Mouse (Mus musculus): ENCODE data around the gene Purb. TPM values are rescaled to one million over a fixed set of nuclear protein-coding genes. Genes with fewer than 3 reads are reported as not detected.

Gene Purb
- polyA plus RNA-seq, 1 experiment from 2014 or later: 17.9 TPM

DNA sequence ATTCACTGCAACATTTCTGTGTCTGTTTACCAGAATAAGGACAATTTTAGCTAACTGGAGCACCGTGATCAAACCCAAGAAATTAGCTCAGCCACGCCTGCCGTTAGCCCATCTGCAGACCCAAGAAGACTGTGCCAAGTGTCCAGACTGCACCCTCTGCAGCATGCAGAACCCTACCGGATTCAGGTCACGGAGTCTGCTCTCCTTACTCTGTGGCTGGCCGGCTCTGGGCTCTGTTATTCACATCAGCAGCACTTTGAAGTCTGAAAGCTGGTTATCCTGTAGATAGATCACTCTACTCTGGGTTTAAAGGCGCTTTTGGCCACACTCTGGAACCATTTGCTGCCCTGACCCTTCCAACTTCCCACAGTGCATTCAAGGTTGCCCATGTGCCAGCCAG, 4.5 kb upstream of the Purb start:
- H3K9ac ChIP-seq (ENCODE audit: low read depth, low read length): no peak overlapping the region
- 70% methylated on average over 7 of the region's 7 CpGs for WGBS
- H3K27ac ChIP-seq (ENCODE audit: low read depth, low read length): no peak overlapping the region

DNA sequence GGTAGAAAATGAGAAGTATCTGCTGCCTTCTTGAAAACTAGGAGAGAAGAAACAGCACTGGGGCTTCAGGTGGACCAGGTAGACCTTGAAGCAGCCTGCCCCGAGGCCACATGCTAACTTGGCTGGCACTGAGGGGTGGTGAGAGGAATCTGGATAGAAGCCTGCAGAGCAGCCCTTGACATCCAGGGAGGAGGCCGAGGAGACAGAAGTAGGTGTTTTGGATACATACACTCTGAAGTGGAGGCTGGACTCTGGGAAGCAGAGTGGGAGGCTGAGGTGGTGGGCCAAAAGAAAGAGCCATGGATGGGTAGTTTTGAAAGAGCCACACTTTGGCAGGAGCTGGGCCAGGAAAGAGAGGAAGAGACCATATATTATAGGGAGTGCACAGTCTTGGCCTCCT, 3.5 kb upstream of the Purb start:
- H3K27ac ChIP-seq (ENCODE audit: low read depth, low read length): no peak overlapping the region
- no peaks in the 10 kb centered on the region for H3K9me3 ChIP-seq (ENCODE audit: control insufficient read depth, low read length)
- H3K36me3 ChIP-seq (ENCODE audit: control insufficient read depth, insufficient read depth, low read length): no peaks in the 10 kb centered on the region
- no peak overlapping the region for H3K9ac ChIP-seq (ENCODE audit: low read depth, low read length)
- H3K4me2 ChIP-seq (replicated peaks; ENCODE audit: low read depth, low read length): no peak overlapping the region
- no peak overlapping the region for H3K4me3 ChIP-seq (ENCODE audit: low read depth, low read length)
- H3K4me1 ChIP-seq (replicated peaks; ENCODE audit: control insufficient read depth, insufficient read depth, low read length): peaks cover 1% of the 10 kb centered on the region
- DNase-seq (ENCODE audit: low spot score) (no peak), ATAC-seq (ENCODE audit: low FRiP score) (no peak)
- 65% methylated on average over 2 of the region's 2 CpGs for WGBS
- H3K27me3 ChIP-seq (ENCODE audit: control insufficient read depth, insufficient read depth, low read length): no peaks in the 10 kb centered on the region

More for the DNA sequence above, 4.5 kb upstream of the Purb start:
- Histone ChIP-seq H3K4me3 (ENCODE audit: low read depth, low read length) (no peak overlapping the region), H3K4me1 (replicated peaks; ENCODE audit: control insufficient read depth, insufficient read depth, low read length) (no peaks in the 10 kb centered on the region), H3K9me3 (ENCODE audit: control insufficient read depth, low read length) (no peaks in the 10 kb centered on the region), H3K36me3 (ENCODE audit: control insufficient read depth, insufficient read depth, low read length) (no peaks in the 10 kb centered on the region), H3K4me2 (replicated peaks; ENCODE audit: low read depth, low read length) (no peak overlapping the region), H3K27me3 (ENCODE audit: control insufficient read depth, insufficient read depth, low read length) (no peaks in the 10 kb centered on the region)
- ATAC-seq (ENCODE audit: low FRiP score): no peak
- no peak for DNase-seq (ENCODE audit: low spot score)

GRCm38 (mm10) chr11:6477350-6477749, 1.6 kb upstream of the Purb start:
- 94% methylated on average over 1 of the region's 1 CpGs for WGBS
- no peak for DNase-seq (ENCODE audit: low spot score)
- no peak overlapping the region for H3K27ac ChIP-seq (ENCODE audit: low read depth, low read length)
- ATAC-seq (ENCODE audit: low FRiP score): no peak
- no peaks in the 10 kb centered on the region for H3K36me3 ChIP-seq (ENCODE audit: control insufficient read depth, insufficient read depth, low read length)
- H3K27me3 ChIP-seq (ENCODE audit: control insufficient read depth, insufficient read depth, low read length): no peaks in the 10 kb centered on the region
- H3K9me3 ChIP-seq (ENCODE audit: control insufficient read depth, low read length): no peaks in the 10 kb centered on the region
- no peak overlapping the region for H3K4me3 ChIP-seq (ENCODE audit: low read depth, low read length)
- peaks cover 5% of the 10 kb centered on the region for H3K4me1 ChIP-seq (replicated peaks; ENCODE audit: control insufficient read depth, insufficient read depth, low read length)
- H3K4me2 ChIP-seq (replicated peaks; ENCODE audit: low read depth, low read length): no peak overlapping the region
- H3K9ac ChIP-seq (ENCODE audit: low read depth, low read length): no peak overlapping the region

DNA sequence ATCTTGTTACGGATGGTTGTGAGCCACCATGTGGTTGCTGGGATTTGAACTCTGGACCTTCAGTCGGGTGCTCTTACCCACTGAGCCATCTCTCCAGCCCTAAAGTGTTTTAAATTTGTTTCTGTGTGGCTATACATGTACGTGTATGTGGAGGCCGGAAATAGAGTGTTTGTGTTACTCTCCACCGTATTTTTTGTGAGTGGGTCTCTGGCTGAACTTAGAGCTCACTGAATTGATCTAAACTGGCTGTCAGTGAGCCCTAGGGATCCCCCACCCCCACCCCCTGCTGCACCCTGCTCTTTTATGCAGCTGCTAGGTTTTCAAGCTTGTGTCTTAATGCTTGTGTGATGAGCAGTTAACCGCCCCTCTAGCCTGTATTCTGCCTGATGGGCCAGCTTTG, 1.2 kb upstream of the Purb start:
- Histone ChIP-seq H3K4me1 (replicated peaks; ENCODE audit: control insufficient read depth, insufficient read depth, low read length) (peaks cover 7% of the 10 kb centered on the region), H3K27me3 (ENCODE audit: control insufficient read depth, insufficient read depth, low read length) (no peaks in the 10 kb centered on the region), H3K9ac (ENCODE audit: low read depth, low read length) (no peak overlapping the region), H3K36me3 (ENCODE audit: control insufficient read depth, insufficient read depth, low read length) (no peaks in the 10 kb centered on the region), H3K27ac (ENCODE audit: low read depth, low read length) (no peak overlapping the region), H3K9me3 (ENCODE audit: control insufficient read depth, low read length) (no peaks in the 10 kb centered on the region), H3K4me3 (ENCODE audit: low read depth, low read length) (no peak overlapping the region; the same call in 1 of the 2 replicates), H3K4me2 (replicated peaks; ENCODE audit: low read depth, low read length) (no peak overlapping the region)
- WGBS: 77% methylated on average over 6 of the region's 6 CpGs
- ATAC-seq (ENCODE audit: low FRiP score) (no peak), DNase-seq (ENCODE audit: low spot score) (no peak)

GRCm38 (mm10) chr11:6474874-6475731, 614 bp downstream of the Purb start:
- WGBS: under 1% methylated on average over 107 of the region's 109 CpGs
- Histone ChIP-seq H3K4me1 (replicated peaks; ENCODE audit: control insufficient read depth, insufficient read depth, low read length) (peaks cover 7% of the 10 kb centered on the region), H3K4me3 (ENCODE audit: low read depth, low read length) (peak overlapping the region; percentile 98), H3K9ac (ENCODE audit: low read depth, low read length) (peak overlapping the region; percentile 90), H3K27me3 (ENCODE audit: control insufficient read depth, insufficient read depth, low read length) (no peaks in the 10 kb centered on the region), H3K36me3 (ENCODE audit: control insufficient read depth, insufficient read depth, low read length) (no peaks in the 10 kb centered on the region), H3K9me3 (ENCODE audit: control insufficient read depth, low read length) (no peaks in the 10 kb centered on the region), H3K27ac (ENCODE audit: low read depth, low read length) (peak overlapping the region; percentile 97), H3K4me2 (replicated peaks; ENCODE audit: low read depth, low read length) (peak overlapping the region; percentile 92)
- peak; percentile 67 for DNase-seq (ENCODE audit: low spot score)
- ATAC-seq (ENCODE audit: low FRiP score): peak; percentile 16; the same call in 1 of the 2 replicates

DNA sequence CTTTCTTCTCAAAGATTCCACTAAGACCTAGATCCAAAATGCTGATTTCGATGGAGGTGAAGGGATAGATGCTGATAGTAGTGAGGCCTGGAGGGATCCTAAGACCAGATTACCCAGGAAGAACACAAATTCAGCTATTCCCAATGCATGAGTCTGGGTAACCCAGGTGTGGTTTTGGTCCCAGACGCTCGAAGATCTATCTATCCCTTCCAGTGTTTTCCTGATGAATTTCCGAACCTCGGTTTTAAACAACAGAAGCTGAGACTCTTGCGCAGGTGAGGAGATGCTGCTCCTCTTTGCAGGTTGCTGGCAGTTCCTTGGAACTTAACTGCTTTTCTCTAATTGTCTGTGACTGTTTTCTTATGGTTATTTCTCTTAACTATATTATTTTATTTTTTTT, 1.3 kb downstream of the Purb start:
- DNase-seq (ENCODE audit: low spot score) (no peak), ATAC-seq (ENCODE audit: low FRiP score) (no peak)
- no peaks in the 10 kb centered on the region for H3K9me3 ChIP-seq (ENCODE audit: control insufficient read depth, low read length)
- H3K27ac ChIP-seq (ENCODE audit: low read depth, low read length): peak overlapping the region; percentile 97; the same call in 1 of the 2 replicates
- peak overlapping the region; percentile 92 for H3K4me2 ChIP-seq (replicated peaks; ENCODE audit: low read depth, low read length)
- H3K4me3 ChIP-seq (ENCODE audit: low read depth, low read length): peak overlapping the region; percentile 98
- peak overlapping the region; percentile 90 for H3K9ac ChIP-seq (ENCODE audit: low read depth, low read length)
- peaks cover 7% of the 10 kb centered on the region for H3K4me1 ChIP-seq (replicated peaks; ENCODE audit: control insufficient read depth, insufficient read depth, low read length)
- H3K36me3 ChIP-seq (ENCODE audit: control insufficient read depth, insufficient read depth, low read length): no peaks in the 10 kb centered on the region
- no peaks in the 10 kb centered on the region for H3K27me3 ChIP-seq (ENCODE audit: control insufficient read depth, insufficient read depth, low read length)
- 52% methylated on average over 6 of the region's 6 CpGs for WGBS

- Histone ChIP-seq H3K36me3 (ENCODE audit: control insufficient read depth, insufficient read depth, low read length) (no peaks in the 10 kb centered on the region), H3K9ac (ENCODE audit: low read depth, low read length) (peak overlapping the region; percentile 45; the same call in 1 of the 2 replicates), H3K4me3 (ENCODE audit: low read depth, low read length) (peak overlapping the region; percentile 39), H3K27ac (ENCODE audit: low read depth, low read length) (no peak overlapping the region), H3K4me1 (replicated peaks; ENCODE audit: control insufficient read depth, insufficient read depth, low read length) (peaks cover 7% of the 10 kb centered on the region), H3K27me3 (ENCODE audit: control insufficient read depth, insufficient read depth, low read length) (no peaks in the 10 kb centered on the region), H3K9me3 (ENCODE audit: control insufficient read depth, low read length) (no peaks in the 10 kb centered on the region), H3K4me2 (replicated peaks; ENCODE audit: low read depth, low read length) (peak overlapping the region; percentile 62)
- DNase-seq (ENCODE audit: low spot score): no peak
- no peak for ATAC-seq (ENCODE audit: low FRiP score)
Observed at GRCm38 (mm10) chr11:6472076-6472475, 3.6 kb downstream of the Purb start.

DNA sequence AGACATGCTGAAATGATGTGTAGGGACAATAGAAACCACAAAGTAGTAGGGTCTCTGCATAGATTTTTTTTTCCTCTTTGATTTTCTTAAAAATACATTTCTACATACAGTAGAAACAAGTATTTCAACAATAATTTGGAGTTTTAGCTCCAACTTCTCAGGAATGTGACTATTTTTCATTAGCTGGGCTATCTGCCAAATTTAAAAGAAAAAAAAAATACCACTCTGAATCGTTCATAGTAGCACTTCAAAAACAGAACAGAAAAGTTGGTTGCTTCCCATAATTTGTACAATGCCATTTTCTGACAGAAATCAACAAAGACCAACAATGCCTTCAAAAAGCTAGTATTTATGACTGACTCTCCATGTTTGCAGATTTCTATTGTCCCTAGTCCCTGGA, 4.2 kb downstream of the Purb start:
- Histone ChIP-seq H3K27me3 (ENCODE audit: control insufficient read depth, insufficient read depth, low read length) (no peaks in the 10 kb centered on the region), H3K4me1 (replicated peaks; ENCODE audit: control insufficient read depth, insufficient read depth, low read length) (peaks cover 7% of the 10 kb centered on the region), H3K36me3 (ENCODE audit: control insufficient read depth, insufficient read depth, low read length) (no peaks in the 10 kb centered on the region), H3K27ac (ENCODE audit: low read depth, low read length) (no peak overlapping the region), H3K4me2 (replicated peaks; ENCODE audit: low read depth, low read length) (peak overlapping the region; percentile 62), H3K9ac (ENCODE audit: low read depth, low read length) (peak overlapping the region; percentile 34; the same call in 1 of the 2 replicates), H3K4me3 (ENCODE audit: low read depth, low read length) (peak overlapping the region; percentile 39), H3K9me3 (ENCODE audit: control insufficient read depth, low read length) (no peaks in the 10 kb centered on the region)
- no peak for ATAC-seq (ENCODE audit: low FRiP score)
- no peak for DNase-seq (ENCODE audit: low spot score)
- WGBS: 63% methylated on average over 1 of the region's 1 CpGs

- Histone ChIP-seq H3K9ac (ENCODE audit: low read depth, low read length) (peak overlapping the region; percentile 20; the same call in 1 of the 2 replicates), H3K36me3 (ENCODE audit: control insufficient read depth, insufficient read depth, low read length) (no peaks in the 10 kb centered on the region), H3K4me2 (replicated peaks; ENCODE audit: low read depth, low read length) (peak overlapping the region; percentile 62), H3K27ac (ENCODE audit: low read depth, low read length) (0 out of 2 replicates have a peak overlapping the region, but pooled peaks have one; percentile 18), H3K9me3 (ENCODE audit: control insufficient read depth, low read length) (no peaks in the 10 kb centered on the region), H3K4me1 (replicated peaks; ENCODE audit: control insufficient read depth, insufficient read depth, low read length) (peaks cover 7% of the 10 kb centered on the region), H3K27me3 (ENCODE audit: control insufficient read depth, insufficient read depth, low read length) (no peaks in the 10 kb centered on the region), H3K4me3 (ENCODE audit: low read depth, low read length) (peak overlapping the region; percentile 39)
- 81% methylated on average over 2 of the region's 2 CpGs for WGBS
- DNase-seq (ENCODE audit: low spot score) (no peak), ATAC-seq (ENCODE audit: low FRiP score) (no peak)
Observed at GRCm38 (mm10) chr11:6471054-6471453, 4.7 kb downstream of the Purb start.
